Mouse (Mus musculus): ENCODE measurements around the gene Ghr.

- TF ChIP-seq POLR2A (IDR thresholded peaks at IDR 0.05; ENCODE audit: borderline replicate concordance, extremely low read depth, insufficient read depth, insufficient read length, poor library complexity, severe bottlenecking) (no peak), CTCF (IDR thresholded peaks at IDR 0.05; ENCODE audit: borderline replicate concordance, extremely low read depth, insufficient read depth, insufficient read length) (no peak)
These were observed 214.9 kb downstream of the Ghr start for GRCm38 (mm10) chr15:3368261-3368832.

Data from brain, embryonic 14.5 days (tissue).